Mouse (Mus musculus): ENCODE results near the gene 4933400A11Rik. TPM values are rescaled to one million over a fixed set of nuclear protein-coding genes. Genes with fewer than 3 reads are reported as not detected.

The 4933400A11Rik gene
- polyA plus RNA-seq, 1 experiment from 2014 or later, result not detected

DNA sequence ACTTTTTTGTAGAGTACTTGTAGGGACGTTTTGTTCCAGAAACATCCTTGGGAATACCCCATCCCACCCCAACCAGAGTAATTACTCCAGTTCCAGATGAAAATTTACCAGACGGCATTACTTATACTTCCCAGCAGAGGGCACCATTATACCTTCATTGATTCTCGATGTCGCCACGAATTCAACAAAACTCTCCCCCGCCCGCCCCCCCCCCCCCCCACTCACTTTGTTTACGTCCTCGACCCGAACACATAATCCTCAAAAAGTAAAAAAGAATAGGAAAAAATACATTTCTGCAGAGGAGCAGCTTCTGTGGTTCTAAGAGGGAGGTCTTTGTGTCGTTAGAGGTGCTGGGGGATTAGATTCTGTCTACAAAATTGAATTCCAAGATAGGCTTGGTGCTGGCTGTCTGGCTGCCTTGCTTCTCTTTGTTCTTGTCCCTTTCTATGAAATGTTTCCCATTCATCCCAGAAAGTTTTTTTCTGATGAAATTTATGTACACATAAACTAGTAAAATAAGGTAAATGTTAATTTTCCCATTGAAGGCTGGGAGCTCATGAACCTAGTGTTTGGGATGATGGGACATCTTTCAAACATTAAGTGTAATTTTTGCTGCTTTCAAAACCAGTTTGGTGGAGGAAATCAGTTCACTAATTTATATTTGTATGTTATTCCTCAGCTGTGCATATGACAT is 19.7 kb upstream of the 4933400A11Rik start:
- no peaks in the 10 kb centered on the region; the same call in 1 of the 2 replicates for H3K27me3 ChIP-seq (ENCODE audit: control insufficient read depth, insufficient read depth, low read depth, low read length)
- peak overlapping the region; percentile 38 for H3K4me3 ChIP-seq (ENCODE audit: low read length)
- H3K9ac ChIP-seq (ENCODE audit: low read length), result no peak overlapping the region
- H3K36me3 ChIP-seq (ENCODE audit: control insufficient read depth, insufficient read depth, low read length), result no peaks in the 10 kb centered on the region
- no peaks in the 10 kb centered on the region for H3K9me3 ChIP-seq (ENCODE audit: control insufficient read depth, low read length)
- WGBS, result 5% methylated on average over 11 of the region's 11 CpGs
- no peak overlapping the region for H3K27ac ChIP-seq (ENCODE audit: low read length)
- H3K4me1 ChIP-seq (replicated peaks; ENCODE audit: control insufficient read depth, insufficient read depth, low read length), result no peaks in the 10 kb centered on the region
- no peak overlapping the region for H3K4me2 ChIP-seq (ENCODE audit: low read depth, low read length)
- no peak for ATAC-seq (ENCODE audit: low read depth)

DNA sequence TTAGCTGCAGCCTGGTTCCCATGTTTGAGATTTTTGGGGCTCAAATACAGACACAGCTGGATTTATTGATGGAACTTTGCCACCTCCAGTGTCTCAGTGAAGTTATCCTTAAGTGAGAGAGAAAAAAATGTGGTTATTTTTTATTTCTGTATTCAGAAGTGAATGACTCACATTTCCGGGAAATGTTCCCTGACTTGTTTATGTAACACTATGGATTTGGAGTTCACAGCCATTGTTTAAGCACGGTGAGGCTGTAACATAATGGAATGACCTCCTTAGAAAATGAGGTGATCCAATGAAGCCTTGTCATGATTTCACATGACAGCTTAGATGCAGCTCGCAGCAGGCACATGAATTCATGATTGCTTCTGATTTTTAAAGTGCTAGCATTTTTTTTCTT is 17.7 kb upstream of the 4933400A11Rik start:
- no peaks in the 10 kb centered on the region for H3K4me1 ChIP-seq (replicated peaks; ENCODE audit: control insufficient read depth, insufficient read depth, low read length)
- H3K4me2 ChIP-seq (ENCODE audit: low read depth, low read length), result no peak overlapping the region
- no peaks in the 10 kb centered on the region for H3K9me3 ChIP-seq (ENCODE audit: control insufficient read depth, low read length)
- no peak for ATAC-seq (ENCODE audit: low read depth)
- 41% methylated on average over 3 of the region's 3 CpGs for WGBS
- H3K27ac ChIP-seq (ENCODE audit: low read length), result no peak overlapping the region; the same call in 1 of the 2 replicates
- H3K27me3 ChIP-seq (ENCODE audit: control insufficient read depth, insufficient read depth, low read depth, low read length), result no peaks in the 10 kb centered on the region; the same call in 1 of the 2 replicates
- no peak overlapping the region for H3K9ac ChIP-seq (ENCODE audit: low read length)
- no peak overlapping the region for H3K4me3 ChIP-seq (ENCODE audit: low read length)
- no peaks in the 10 kb centered on the region for H3K36me3 ChIP-seq (ENCODE audit: control insufficient read depth, insufficient read depth, low read length)

GRCm38 (mm10) chrX:169794831-169795311 is 15.4 kb upstream of the 4933400A11Rik start:
- Histone ChIP-seq H3K9me3 (ENCODE audit: control insufficient read depth, low read length) (no peaks in the 10 kb centered on the region), H3K27ac (ENCODE audit: low read length) (no peak overlapping the region), H3K9ac (ENCODE audit: low read length) (no peak overlapping the region), H3K4me1 (replicated peaks; ENCODE audit: control insufficient read depth, insufficient read depth, low read length) (no peaks in the 10 kb centered on the region), H3K4me2 (ENCODE audit: low read depth, low read length) (no peak overlapping the region), H3K4me3 (ENCODE audit: low read length) (no peak overlapping the region), H3K27me3 (ENCODE audit: control insufficient read depth, insufficient read depth, low read depth, low read length) (no peaks in the 10 kb centered on the region; the same call in 1 of the 2 replicates), H3K36me3 (ENCODE audit: control insufficient read depth, insufficient read depth, low read length) (no peaks in the 10 kb centered on the region)
- WGBS, result 36% methylated on average over 7 of the region's 7 CpGs
- ATAC-seq (ENCODE audit: low read depth), result no peak; the same call in 1 of the 2 replicates

GRCm38 (mm10) chrX:169794421-169794820 is 15.0 kb upstream of the 4933400A11Rik start:
- no peaks in the 10 kb centered on the region for H3K9me3 ChIP-seq (ENCODE audit: control insufficient read depth, low read length)
- H3K27ac ChIP-seq (ENCODE audit: low read length), result no peak overlapping the region
- no peaks in the 10 kb centered on the region; the same call in 1 of the 2 replicates for H3K27me3 ChIP-seq (ENCODE audit: control insufficient read depth, insufficient read depth, low read depth, low read length)
- ATAC-seq (ENCODE audit: low read depth), result no peak
- no peaks in the 10 kb centered on the region for H3K4me1 ChIP-seq (replicated peaks; ENCODE audit: control insufficient read depth, insufficient read depth, low read length)
- no peak overlapping the region for H3K4me3 ChIP-seq (ENCODE audit: low read length)
- H3K4me2 ChIP-seq (ENCODE audit: low read depth, low read length), result no peak overlapping the region
- H3K36me3 ChIP-seq (ENCODE audit: control insufficient read depth, insufficient read depth, low read length), result no peaks in the 10 kb centered on the region
- 50% methylated on average over 4 of the region's 4 CpGs for WGBS
- H3K9ac ChIP-seq (ENCODE audit: low read length), result no peak overlapping the region

DNA sequence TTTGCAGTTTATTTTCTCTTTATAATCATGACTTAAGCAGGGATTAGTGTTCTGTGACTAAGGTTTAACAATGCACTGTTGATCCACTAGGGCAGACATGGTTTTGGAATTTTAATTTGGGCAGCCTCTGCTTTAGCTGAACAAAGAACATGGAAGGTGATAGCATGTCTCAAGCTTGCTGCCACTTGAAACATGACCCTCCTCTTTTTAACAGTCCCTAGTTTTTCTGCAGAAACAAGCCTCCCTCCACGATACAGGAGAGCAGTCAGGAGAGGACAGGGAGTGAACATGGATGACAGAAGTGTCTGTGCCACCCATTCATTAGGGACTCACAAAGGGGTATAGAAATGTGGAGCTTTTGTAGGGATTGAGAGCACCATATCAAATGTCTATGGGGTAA is 13.4 kb upstream of the 4933400A11Rik start:
- ATAC-seq (ENCODE audit: low read depth), result no peak

DNA sequence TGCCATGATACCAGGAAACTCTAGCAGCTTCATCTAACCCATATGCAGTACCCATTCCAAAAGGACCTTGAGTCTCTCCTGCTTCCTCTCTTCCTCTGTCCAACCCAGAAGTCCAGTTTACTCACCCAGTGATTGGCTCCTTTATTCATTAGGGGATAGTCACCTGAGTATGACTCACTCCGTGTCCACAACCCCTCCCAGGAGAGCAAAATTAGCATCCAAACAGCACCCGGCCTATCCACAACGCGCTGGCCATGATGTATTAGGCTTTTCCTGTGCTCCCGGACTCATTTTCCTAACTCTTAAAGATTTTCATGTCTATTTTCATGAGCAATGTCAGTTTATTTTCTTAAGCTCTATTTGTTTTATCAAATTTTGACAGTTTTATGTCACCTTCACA is 10.3 kb upstream of the 4933400A11Rik start:
- no peak for ATAC-seq (ENCODE audit: low read depth)
- Histone ChIP-seq H3K9ac (ENCODE audit: low read length) (no peak overlapping the region), H3K27me3 (ENCODE audit: control insufficient read depth, insufficient read depth, low read depth, low read length) (peaks cover 3% of the 10 kb centered on the region), H3K4me3 (ENCODE audit: low read length) (no peak overlapping the region), H3K4me1 (replicated peaks; ENCODE audit: control insufficient read depth, insufficient read depth, low read length) (no peaks in the 10 kb centered on the region), H3K4me2 (ENCODE audit: low read depth, low read length) (no peak overlapping the region), H3K36me3 (ENCODE audit: control insufficient read depth, insufficient read depth, low read length) (no peaks in the 10 kb centered on the region), H3K9me3 (ENCODE audit: control insufficient read depth, low read length) (no peaks in the 10 kb centered on the region), H3K27ac (ENCODE audit: low read length) (no peak overlapping the region)
- WGBS, result 84% methylated on average over 5 of the region's 5 CpGs

More for the DNA sequence above, 13.4 kb upstream of the 4933400A11Rik start:
- Histone ChIP-seq H3K9ac (ENCODE audit: low read length) (no peak overlapping the region), H3K27ac (ENCODE audit: low read length) (no peak overlapping the region), H3K27me3 (ENCODE audit: control insufficient read depth, insufficient read depth, low read depth, low read length) (no peaks in the 10 kb centered on the region), H3K4me1 (replicated peaks; ENCODE audit: control insufficient read depth, insufficient read depth, low read length) (no peaks in the 10 kb centered on the region), H3K4me3 (ENCODE audit: low read length) (no peak overlapping the region), H3K9me3 (ENCODE audit: control insufficient read depth, low read length) (no peaks in the 10 kb centered on the region), H3K4me2 (ENCODE audit: low read depth, low read length) (no peak overlapping the region), H3K36me3 (ENCODE audit: control insufficient read depth, insufficient read depth, low read length) (no peaks in the 10 kb centered on the region)
- WGBS, result 70% methylated on average over 1 of the region's 1 CpGs

- ATAC-seq (ENCODE audit: low read depth), result no peak
- Histone ChIP-seq H3K9me3 (ENCODE audit: control insufficient read depth, low read length) (no peaks in the 10 kb centered on the region), H3K4me1 (replicated peaks; ENCODE audit: control insufficient read depth, insufficient read depth, low read length) (no peaks in the 10 kb centered on the region), H3K9ac (ENCODE audit: low read length) (no peak overlapping the region), H3K27ac (ENCODE audit: low read length) (no peak overlapping the region), H3K4me2 (ENCODE audit: low read depth, low read length) (no peak overlapping the region), H3K36me3 (ENCODE audit: control insufficient read depth, insufficient read depth, low read length) (no peaks in the 10 kb centered on the region), H3K27me3 (ENCODE audit: control insufficient read depth, insufficient read depth, low read depth, low read length) (peaks cover 2% of the 10 kb centered on the region), H3K4me3 (ENCODE audit: low read length) (no peak overlapping the region)
- 52% methylated on average over 3 of the region's 3 CpGs for WGBS
Observed at GRCm38 (mm10) chrX:169758001-169758400, 21.4 kb downstream of the 4933400A11Rik start.

- no peak for ATAC-seq (ENCODE audit: low read depth)
- H3K4me2 ChIP-seq (ENCODE audit: low read depth, low read length), result no peak overlapping the region
Observed at GRCm38 (mm10) chrX:169735387-169735969, 44.0 kb downstream of the 4933400A11Rik start.

More at GRCm38 (mm10) chrX:169735387-169735969, 44.0 kb downstream of the 4933400A11Rik start:
- Histone ChIP-seq H3K4me1 (replicated peaks; ENCODE audit: control insufficient read depth, insufficient read depth, low read length) (no peaks in the 10 kb centered on the region), H3K9ac (ENCODE audit: low read length) (no peak overlapping the region), H3K27ac (ENCODE audit: low read length) (no peak overlapping the region), H3K36me3 (ENCODE audit: control insufficient read depth, insufficient read depth, low read length) (no peaks in the 10 kb centered on the region), H3K4me3 (ENCODE audit: low read length) (no peak overlapping the region), H3K27me3 (ENCODE audit: control insufficient read depth, insufficient read depth, low read depth, low read length) (peaks cover 2% of the 10 kb centered on the region; the same call in 1 of the 2 replicates), H3K9me3 (ENCODE audit: control insufficient read depth, low read length) (no peaks in the 10 kb centered on the region)
- WGBS, result 65% methylated on average over 3 of the region's 3 CpGs
